Mouse (Mus musculus) ES-CJ7 (cell line): ENCODE results near the gene R3hdml.

Experiments used
- DNase-seq: peaks from one replicate; pipeline ENCODE4 v3.0.0; 2011; ENCODE audit warnings: low read depth, low spot score

The R3hdml gene

GRCm38 (mm10) chr2:163492018-163492417 is at the start of gene R3hdml:
Gene R3hdml (plus strand): TSS chr2:163492318.
- DNase-seq: no peak

GRCm38 (mm10) chr2:163443543-163443942 is 48.6 kb upstream of the R3hdml start:
- no peak for DNase-seq

- DNase-seq: no peak
Measured at GRCm38 (mm10) chr2:163444017-163444416, 48.1 kb upstream of the R3hdml start.

GRCm38 (mm10) chr2:163447375-163447774 is 44.7 kb upstream of the R3hdml start:
- no peak for DNase-seq

GRCm38 (mm10) chr2:163449276-163449675 is 42.8 kb upstream of the R3hdml start:
- no peak for DNase-seq

GRCm38 (mm10) chr2:163450668-163451295 is 41.3 kb upstream of the R3hdml start:
- no peak for DNase-seq

- DNase-seq: peak; percentile 53
Measured at GRCm38 (mm10) chr2:163452738-163453137, 39.4 kb upstream of the R3hdml start.

- no peak for DNase-seq
Measured at GRCm38 (mm10) chr2:163453378-163453777, 38.7 kb upstream of the R3hdml start.

- DNase-seq: peak; percentile 47
Measured at GRCm38 (mm10) chr2:163458539-163459265, 33.4 kb upstream of the R3hdml start.

- DNase-seq: no peak
Measured at GRCm38 (mm10) chr2:163459380-163459779, 32.7 kb upstream of the R3hdml start.

- peak; percentile 38 for DNase-seq
Measured at GRCm38 (mm10) chr2:163460622-163461021, 31.5 kb upstream of the R3hdml start.

- DNase-seq: peak; percentile 47
Measured at GRCm38 (mm10) chr2:163461307-163461706, 30.8 kb upstream of the R3hdml start.

GRCm38 (mm10) chr2:163462386-163462785 is 29.7 kb upstream of the R3hdml start:
- peak; percentile 86 for DNase-seq

- DNase-seq: no peak
Measured at GRCm38 (mm10) chr2:163462801-163463200, 29.3 kb upstream of the R3hdml start.

- peak; percentile 98 for DNase-seq
Measured at GRCm38 (mm10) chr2:163463251-163463769, 28.8 kb upstream of the R3hdml start.

GRCm38 (mm10) chr2:163463998-163464397 is 28.1 kb upstream of the R3hdml start:
- no peak for DNase-seq

- no peak for DNase-seq
Measured at GRCm38 (mm10) chr2:163464562-163464961, 27.6 kb upstream of the R3hdml start.

- DNase-seq: no peak
Measured at GRCm38 (mm10) chr2:163466771-163467170, 25.3 kb upstream of the R3hdml start.

- DNase-seq: no peak
Measured at GRCm38 (mm10) chr2:163467585-163467984, 24.5 kb upstream of the R3hdml start.

- DNase-seq: no peak
Measured at GRCm38 (mm10) chr2:163468866-163469265, 23.3 kb upstream of the R3hdml start.

- no peak for DNase-seq
Measured at GRCm38 (mm10) chr2:163469711-163470110, 22.4 kb upstream of the R3hdml start.

GRCm38 (mm10) chr2:163471136-163471535 is 21.0 kb upstream of the R3hdml start:
- no peak for DNase-seq
